Mouse (Mus musculus) heart, embryonic 14.5 days (tissue): ENCODE measurements at regions not wholly inside any gene's neighbourhood (a gene's known extent, or its start where the extent isn't known, plus 50 kb on each side); places are given as distances from the start of the nearest gene placed in this dataset.
A peak's percentile ranks its signal among the peaks of the same experiment; 100 is the strongest.

ENCODE experiments used
- ATAC-seq: fragments of 200-750 bp; cut with Nextera tagmentation; 2 replicates; pipeline ENCODE4 v1.8.0; 2017; ENCODE audit warnings: low read depth, moderate TSS enrichment; ENCODE audit not compliant: insufficient number of reproducible peaks, insufficient read depth, low FRiP score
- H3K27ac ChIP-seq, 2 experiments: fragments of 200-500 bp in 1 of 2; fragments of 300-500 bp in 1 of 2; sonication (generic) in 1 of 2; replicated peaks in 1 of 2; 2 replicates each; pipeline ENCODE4 v1.5.1; 2012 to 2014; ENCODE audit warnings: low read depth in 2 of 2, low read length in 2 of 2, control low read depth in 1 of 2, mild to moderate bottlenecking in 1 of 2, mixed read lengths in 1 of 2; ENCODE audit not compliant: control insufficient read depth in 1 of 2, insufficient read depth in 1 of 2
- H3K27me3 ChIP-seq: fragments of 300-500 bp; sonication (generic); 2 replicates; pipeline ENCODE4 v1.6.1; 2014; ENCODE audit warnings: mild to moderate bottlenecking, low read length, control low read depth; ENCODE audit not compliant: control insufficient read depth, insufficient read depth
- H3K36me3 ChIP-seq: fragments of 300-500 bp; sonication (generic); 2 replicates; pipeline ENCODE4 v1.6.1; 2014; ENCODE audit warnings: mild to moderate bottlenecking, control low read depth, low read length, mixed read lengths; ENCODE audit not compliant: control insufficient read depth, insufficient read depth
- H3K4me1 ChIP-seq, 2 experiments: fragments of 200-500 bp in 1 of 2; fragments of 300-500 bp in 1 of 2; sonication (generic) in 1 of 2; 2 replicates each; pipeline ENCODE4 v1.6.1; 2012 to 2014; ENCODE audit warnings: low read length in 2 of 2, control low read depth in 1 of 2, mixed read lengths in 1 of 2; ENCODE audit not compliant: control insufficient read depth in 2 of 2, insufficient read depth in 2 of 2
- H3K4me2 ChIP-seq: fragments of 300-500 bp; sonication (generic); 2 replicates; pipeline ENCODE4 v1.6.1; 2014; ENCODE audit warnings: mild to moderate bottlenecking, low read length
- H3K4me3 ChIP-seq, 2 experiments: fragments of 200-500 bp in 1 of 2; fragments of 300-500 bp in 1 of 2; sonication (generic) in 1 of 2; 2 replicates each; pipeline ENCODE4 v1.5.1; 2012 to 2014; ENCODE audit warnings: low read length in 2 of 2, mild to moderate bottlenecking in 2 of 2, control low read depth in 1 of 2, low read depth in 1 of 2, moderate library complexity in 1 of 2; ENCODE audit not compliant: control insufficient read depth in 1 of 2, insufficient read depth in 1 of 2
- H3K9ac ChIP-seq: fragments of 300-500 bp; sonication (generic); 2 replicates; pipeline ENCODE4 v1.6.1; 2014; ENCODE audit warnings: mild to moderate bottlenecking, low read length
- H3K9me3 ChIP-seq: fragments of 300-500 bp; sonication (generic); 2 replicates; pipeline ENCODE4 v1.6.1; 2016; ENCODE audit warnings: low read length, control low read depth; ENCODE audit not compliant: control insufficient read depth
- WGBS: fragments of 180-500 bp; shearing (Covaris S2); extraction: QIAGEN DNeasy Blood & Tissue Kit; methylation state at CpG from one replicate; pipeline ENCODE4 v1.1.7; 2014; 5-methylcytosine and 5-hydroxymethylcytosine counted together

- no peaks in the 10 kb centered on the region for H3K27me3 ChIP-seq
- no peak overlapping the region for H3K4me2 ChIP-seq
- no peaks in the 10 kb centered on the region for H3K9me3 ChIP-seq
- no peak overlapping the region for H3K9ac ChIP-seq
- no peaks in the 10 kb centered on the region for H3K4me1 ChIP-seq
- 87% methylated on average over 6 of the region's 6 CpGs for WGBS
- no peaks in the 10 kb centered on the region for H3K36me3 ChIP-seq
- no peak for ATAC-seq
- H3K4me3 ChIP-seq: no peak overlapping the region
- H3K27ac ChIP-seq: no peak overlapping the region
Observed at GRCm38 (mm10) chr8:107658386-107658785, 70.1 kb upstream of the Psmd7 start.

GRCm38 (mm10) chr8:107660624-107661023 is 72.4 kb upstream of the Psmd7 start:
- no peaks in the 10 kb centered on the region for H3K36me3 ChIP-seq
- H3K9ac ChIP-seq: no peak overlapping the region
- no peaks in the 10 kb centered on the region for H3K27me3 ChIP-seq
- no peaks in the 10 kb centered on the region for H3K9me3 ChIP-seq
- H3K4me2 ChIP-seq: no peak overlapping the region
- H3K27ac ChIP-seq: no peak overlapping the region
- ATAC-seq: no peak
- no peak overlapping the region for H3K4me3 ChIP-seq
- 81% methylated on average over 6 of the region's 6 CpGs for WGBS
- no peaks in the 10 kb centered on the region for H3K4me1 ChIP-seq

GRCm38 (mm10) chr8:107669608-107670007 is 81.3 kb upstream of the Psmd7 start:
- Histone ChIP-seq H3K27me3 (no peaks in the 10 kb centered on the region), H3K9ac (no peak overlapping the region), H3K27ac (no peak overlapping the region), H3K4me2 (no peak overlapping the region), H3K4me1 (no peaks in the 10 kb centered on the region), H3K36me3 (no peaks in the 10 kb centered on the region), H3K4me3 (no peak overlapping the region), H3K9me3 (no peaks in the 10 kb centered on the region)
- no peak for ATAC-seq
- WGBS: 78% methylated on average over 5 of the region's 5 CpGs

- no peaks in the 10 kb centered on the region for H3K4me1 ChIP-seq
- H3K27me3 ChIP-seq: no peaks in the 10 kb centered on the region
- ATAC-seq: no peak
- no peaks in the 10 kb centered on the region for H3K36me3 ChIP-seq
- H3K4me3 ChIP-seq: no peak overlapping the region
- 75% methylated on average over 8 of the region's 8 CpGs for WGBS
- H3K27ac ChIP-seq: no peak overlapping the region
- no peak overlapping the region for H3K4me2 ChIP-seq
- H3K9ac ChIP-seq: no peak overlapping the region
- no peaks in the 10 kb centered on the region for H3K9me3 ChIP-seq
Observed at GRCm38 (mm10) chr8:107671471-107671870, 83.2 kb upstream of the Psmd7 start.

DNA sequence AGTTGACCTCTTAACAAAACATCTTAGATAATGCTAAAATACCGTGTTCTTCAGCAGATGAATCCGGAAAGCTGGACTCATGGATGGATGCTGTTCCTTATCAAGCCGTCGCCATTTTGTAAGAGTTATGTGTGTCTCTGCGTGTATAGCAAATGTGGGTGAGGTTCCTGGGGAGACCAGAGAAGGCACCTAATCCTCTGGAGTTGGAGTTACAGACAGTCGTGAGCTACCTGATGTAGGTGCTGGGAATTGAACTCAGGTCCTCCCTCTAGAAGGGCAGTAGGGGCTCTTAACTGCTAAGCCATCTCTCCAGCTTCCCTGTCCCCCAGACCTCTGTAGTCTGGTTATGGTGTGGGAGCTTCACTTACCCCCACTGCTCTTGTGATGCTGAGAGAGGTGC is 84.4 kb upstream of the Psmd7 start:
- no peak overlapping the region for H3K4me3 ChIP-seq
- WGBS: 84% methylated on average over 6 of the region's 6 CpGs

GRCm38 (mm10) chr8:107682066-107682465 is 93.8 kb upstream of the Psmd7 start:
- H3K4me3 ChIP-seq: no peak overlapping the region
- H3K9ac ChIP-seq: no peak overlapping the region
- no peaks in the 10 kb centered on the region for H3K9me3 ChIP-seq
- H3K27ac ChIP-seq: no peak overlapping the region
- no peaks in the 10 kb centered on the region for H3K36me3 ChIP-seq
- H3K27me3 ChIP-seq: no peaks in the 10 kb centered on the region
- H3K4me2 ChIP-seq: no peak overlapping the region
- no peaks in the 10 kb centered on the region for H3K4me1 ChIP-seq
- 92% methylated on average over 11 of the region's 11 CpGs for WGBS
- no peak for ATAC-seq

More for the DNA sequence above, 84.4 kb upstream of the Psmd7 start:
- ATAC-seq: no peak
- no peak overlapping the region for H3K9ac ChIP-seq
- H3K4me1 ChIP-seq: no peaks in the 10 kb centered on the region
- no peaks in the 10 kb centered on the region for H3K27me3 ChIP-seq
- H3K9me3 ChIP-seq: no peaks in the 10 kb centered on the region
- H3K4me2 ChIP-seq: no peak overlapping the region
- no peaks in the 10 kb centered on the region for H3K36me3 ChIP-seq
- H3K27ac ChIP-seq: no peak overlapping the region

- Histone ChIP-seq H3K27me3 (no peaks in the 10 kb centered on the region), H3K4me3 (no peak overlapping the region), H3K36me3 (no peaks in the 10 kb centered on the region), H3K4me1 (no peaks in the 10 kb centered on the region), H3K4me2 (peak overlapping the region; percentile 23; the same call in 1 of the 2 replicates), H3K9me3 (no peaks in the 10 kb centered on the region), H3K9ac (no peak overlapping the region), H3K27ac (no peak overlapping the region)
- 59% methylated on average over 29 of the region's 29 CpGs for WGBS
- ATAC-seq: no peak
Observed at GRCm38 (mm10) chr8:107684721-107685691, 96.7 kb upstream of the Psmd7 start.
